Mouse (Mus musculus): ENCODE data around the gene Nradd.

Nradd gene

DNA sequence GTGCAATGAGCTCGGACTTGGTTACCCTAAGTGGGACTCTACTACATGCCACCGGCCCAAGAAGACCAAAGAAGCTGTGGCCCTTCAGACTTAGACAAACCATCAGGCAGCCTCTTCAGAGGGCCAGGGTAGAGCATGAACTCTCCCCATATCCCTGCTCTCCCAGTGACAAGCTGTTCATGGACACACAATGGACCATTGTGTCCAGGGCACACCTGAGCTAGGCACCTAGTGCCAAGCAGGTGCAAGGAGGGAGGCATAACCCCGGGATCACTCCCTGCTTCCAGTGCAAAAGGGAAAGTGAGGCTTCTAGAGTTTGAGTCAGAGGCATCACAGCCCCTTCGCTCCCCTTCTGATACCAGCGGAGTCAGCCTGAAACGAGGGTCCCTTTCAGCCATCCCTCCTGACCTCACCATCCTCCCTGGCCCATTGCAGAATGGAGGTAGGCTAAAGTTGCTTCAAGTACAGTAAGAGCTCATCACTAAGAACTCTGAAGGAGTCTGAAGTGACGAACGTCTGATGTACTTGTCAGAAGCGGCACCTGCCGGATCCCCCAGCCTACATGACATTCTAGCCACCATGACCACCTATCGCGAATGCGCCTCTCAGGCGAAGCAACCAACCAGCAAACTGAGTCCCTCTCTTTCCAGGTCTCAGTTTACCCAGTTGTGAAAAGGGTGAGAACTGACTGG lies 28.9 kb upstream of the Nradd start:
- no peak for DNase-seq (ENCODE audit: low spot score)

DNA sequence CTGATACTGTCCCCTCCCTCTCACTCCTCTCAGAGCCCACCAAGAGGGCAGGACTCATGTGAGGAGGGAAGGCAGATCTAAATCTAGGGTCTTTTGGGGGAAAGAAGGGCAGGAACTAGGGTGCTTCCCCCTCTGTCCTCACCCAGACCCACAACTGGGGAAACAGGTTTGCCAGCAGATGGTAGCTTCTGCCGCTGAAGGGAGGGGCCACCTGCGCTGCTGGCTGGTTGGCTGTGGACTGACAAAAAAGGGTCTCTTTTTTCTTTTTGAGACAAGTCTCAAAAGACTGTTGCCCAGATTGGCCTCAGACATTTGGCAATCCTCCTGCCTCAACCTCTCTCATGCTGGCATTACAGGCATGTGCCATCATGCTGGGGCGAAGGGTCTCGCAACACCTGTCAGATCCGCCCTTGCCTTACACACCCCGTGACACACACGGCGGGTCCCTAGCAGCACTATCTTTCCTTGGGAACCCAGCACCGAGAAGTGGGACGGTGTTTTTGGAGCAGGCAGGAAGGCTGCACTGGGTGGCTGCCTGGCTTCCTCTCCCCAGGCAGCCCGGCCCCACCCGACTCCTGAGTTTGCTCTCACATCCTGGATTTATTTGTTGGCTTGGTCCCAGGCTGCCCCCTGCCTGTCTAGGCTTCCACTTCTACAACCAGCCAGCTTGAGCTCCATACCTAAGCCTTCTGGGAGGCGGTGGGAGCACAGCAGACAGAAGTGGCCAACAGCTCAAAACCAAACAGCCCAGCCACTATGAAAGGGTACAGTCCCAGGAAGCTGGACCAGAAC lies 27.9 kb upstream of the Nradd start:
- no peak for DNase-seq (ENCODE audit: low spot score)

DNA sequence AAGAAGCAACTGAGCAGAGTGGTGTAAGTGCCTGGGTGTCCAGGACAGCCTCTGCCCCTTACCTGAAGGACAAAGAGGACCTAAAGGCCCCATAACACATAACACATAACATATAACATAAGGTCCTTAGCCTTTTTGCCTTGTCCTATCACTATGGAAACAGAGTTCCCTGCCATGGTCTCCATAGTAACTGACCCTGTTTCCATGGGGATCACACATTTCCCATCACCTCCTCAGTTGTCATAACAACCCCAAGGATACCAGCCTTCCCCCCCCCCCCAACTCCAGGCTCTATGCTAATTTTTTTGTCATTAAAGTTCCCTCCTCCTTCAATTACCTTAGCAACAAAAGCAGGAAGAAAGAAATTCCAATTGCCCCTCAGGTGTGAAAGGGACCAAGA lies 25.5 kb upstream of the Nradd start:
- DNase-seq (ENCODE audit: low spot score), result no peak

DNA sequence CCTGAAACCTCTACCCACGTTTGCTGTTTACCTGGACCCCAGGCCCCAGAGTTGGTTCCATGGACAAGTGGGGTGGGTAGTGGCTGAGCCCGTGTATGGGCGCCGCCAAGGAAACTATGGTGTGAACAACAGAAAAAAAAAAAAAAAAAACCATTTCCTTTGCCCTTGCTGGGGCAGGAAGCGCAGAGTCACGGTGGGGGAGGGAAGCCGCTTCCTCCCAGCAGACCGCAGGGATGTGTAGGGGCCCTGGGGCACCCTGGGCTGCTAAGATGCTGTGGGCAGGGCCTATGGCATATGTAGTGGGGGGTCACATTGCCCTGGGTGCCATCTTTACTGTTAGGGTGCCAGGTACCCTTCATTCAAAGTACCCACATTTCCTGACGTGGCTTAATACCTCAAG lies 21.0 kb upstream of the Nradd start:
- DNase-seq (ENCODE audit: low spot score), result no peak

DNA sequence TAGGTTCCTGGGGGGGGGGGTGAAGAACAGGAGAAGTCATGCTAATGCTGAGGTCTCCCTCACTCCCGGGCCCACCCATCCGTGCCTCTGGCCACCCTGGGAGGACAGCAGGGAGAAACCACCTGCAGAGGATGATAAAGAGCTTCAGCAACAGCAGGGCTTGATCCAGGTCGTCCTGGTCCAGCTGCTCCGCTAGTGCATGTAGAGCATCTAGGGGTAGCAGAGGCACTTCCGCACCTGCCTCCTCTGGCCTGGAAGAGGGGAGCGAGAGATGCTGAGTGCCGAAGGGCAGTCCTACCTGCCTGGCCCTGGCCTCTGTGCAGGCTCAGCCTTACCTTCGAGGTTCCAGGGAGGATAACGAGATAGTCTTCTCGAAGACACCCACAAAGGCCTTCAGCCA lies 20.0 kb upstream of the Nradd start:
- DNase-seq (ENCODE audit: low spot score), result no peak

DNA sequence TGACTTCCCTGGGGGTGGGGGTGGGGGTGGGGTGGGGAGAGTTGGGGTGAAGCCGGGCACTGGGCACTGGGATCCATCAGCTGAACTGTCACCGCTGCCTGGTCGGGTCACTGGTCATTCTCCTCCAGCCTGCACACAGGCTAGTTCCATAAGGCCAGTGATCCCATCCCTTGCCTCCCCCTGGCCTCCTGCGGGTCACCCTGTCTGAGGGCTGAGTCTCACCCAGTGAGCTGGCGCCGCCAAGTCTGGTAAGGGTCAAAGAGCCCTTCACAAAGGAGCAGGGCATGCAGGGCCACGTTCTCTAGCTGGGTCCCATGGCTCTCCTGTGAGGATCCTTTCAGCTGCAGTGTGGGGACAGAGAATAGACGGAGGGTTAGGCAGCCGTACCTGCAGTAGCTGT lies 19.5 kb upstream of the Nradd start:
- DNase-seq (ENCODE audit: low spot score), result no peak

DNA sequence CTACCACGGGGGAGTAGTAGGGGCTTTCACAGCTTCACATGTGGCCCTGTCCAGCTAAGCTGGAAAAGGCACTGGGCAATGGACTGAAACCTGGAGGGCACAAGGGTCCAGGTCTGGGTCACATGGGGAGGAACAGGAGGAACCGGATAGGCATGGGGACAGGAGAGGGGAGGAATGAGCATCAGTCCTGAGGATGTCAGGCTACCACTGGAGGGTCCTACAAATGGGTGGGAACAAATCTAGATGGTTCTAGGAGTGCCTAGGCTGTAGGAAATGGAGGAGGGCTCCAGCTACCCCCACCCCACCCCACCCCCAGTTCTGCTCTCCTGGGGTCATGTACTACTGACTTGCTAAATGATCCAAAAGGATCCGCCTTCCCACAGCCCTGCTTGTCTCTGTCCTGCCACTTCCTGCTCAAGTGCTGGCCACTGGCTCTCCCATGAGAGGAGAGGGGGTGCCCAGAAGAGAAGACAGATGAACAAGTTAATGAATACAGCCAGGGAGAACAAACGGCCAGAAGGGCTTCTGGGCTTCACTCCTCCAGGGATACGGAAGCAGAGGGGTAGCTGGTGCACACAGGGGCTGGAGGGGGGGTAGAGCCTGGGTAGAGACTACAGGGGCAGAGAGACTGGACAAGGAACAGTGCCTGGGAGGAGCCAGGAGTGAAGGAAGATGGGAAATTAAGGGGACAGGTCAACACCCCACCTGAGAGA lies 18.7 kb upstream of the Nradd start:
- DNase-seq (ENCODE audit: low spot score), result no peak

DNA sequence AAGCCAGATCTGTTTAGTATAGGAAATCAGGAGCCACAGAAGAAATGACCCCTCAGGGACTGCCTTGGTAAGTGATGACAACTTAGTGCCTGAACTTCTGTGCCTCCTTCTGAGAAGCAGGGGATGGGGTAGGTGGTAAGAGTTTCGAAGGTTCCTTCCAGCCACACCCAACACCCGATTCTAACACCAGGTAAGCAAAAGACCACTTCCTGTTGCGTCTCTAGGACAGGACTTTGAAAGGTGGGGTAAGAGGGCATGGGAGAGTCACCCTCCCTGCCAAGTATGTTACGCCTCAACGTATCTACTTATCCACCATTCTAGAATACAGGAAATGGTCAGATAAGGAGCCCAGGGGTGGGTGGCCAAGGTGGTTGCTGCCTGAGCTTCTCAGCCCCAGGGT lies 16.8 kb upstream of the Nradd start:
- DNase-seq (ENCODE audit: low spot score), result no peak

DNA sequence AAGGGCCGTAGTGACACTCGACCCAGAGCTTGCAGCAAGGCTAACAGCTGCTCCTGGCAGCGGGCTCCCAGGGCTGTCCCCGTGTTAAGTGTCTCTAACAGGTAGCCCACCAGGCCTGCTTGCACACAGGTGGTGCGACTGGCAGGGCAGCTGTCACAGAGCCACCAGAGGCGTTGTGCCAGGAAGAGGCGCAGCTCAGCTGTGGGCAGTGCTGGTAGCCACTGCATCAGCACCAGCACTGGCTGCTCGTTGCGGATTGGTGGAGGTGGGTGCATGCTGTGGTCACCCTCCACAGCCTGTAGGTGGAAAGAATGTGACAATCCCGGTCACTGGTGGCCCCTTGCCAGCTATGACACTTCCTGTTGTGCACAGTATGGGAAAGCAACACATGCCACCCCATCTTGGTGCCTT lies 14.4 kb upstream of the Nradd start:
- no peak for DNase-seq (ENCODE audit: low spot score)

DNA sequence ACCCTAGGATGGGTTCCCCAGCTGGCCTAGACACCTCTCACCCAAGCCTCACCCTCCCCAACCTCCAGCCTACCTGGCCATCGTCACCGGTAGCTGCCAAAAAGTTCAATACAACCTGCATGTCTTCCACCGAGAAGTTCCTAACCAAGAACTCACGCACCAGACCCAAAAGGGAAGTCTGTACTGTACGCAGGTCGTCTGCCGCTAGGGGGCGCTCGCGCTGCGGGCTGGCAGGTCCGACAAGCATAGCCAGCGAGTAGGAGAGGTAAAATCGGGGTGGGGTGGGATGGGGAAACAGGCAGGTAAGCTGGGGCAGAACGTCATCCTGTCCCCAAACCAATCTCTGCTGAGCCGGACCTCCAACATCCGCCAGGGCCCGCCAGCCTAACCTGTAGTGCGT lies 11.0 kb upstream of the Nradd start:
- peak; percentile 83 for DNase-seq (ENCODE audit: low spot score)

DNA sequence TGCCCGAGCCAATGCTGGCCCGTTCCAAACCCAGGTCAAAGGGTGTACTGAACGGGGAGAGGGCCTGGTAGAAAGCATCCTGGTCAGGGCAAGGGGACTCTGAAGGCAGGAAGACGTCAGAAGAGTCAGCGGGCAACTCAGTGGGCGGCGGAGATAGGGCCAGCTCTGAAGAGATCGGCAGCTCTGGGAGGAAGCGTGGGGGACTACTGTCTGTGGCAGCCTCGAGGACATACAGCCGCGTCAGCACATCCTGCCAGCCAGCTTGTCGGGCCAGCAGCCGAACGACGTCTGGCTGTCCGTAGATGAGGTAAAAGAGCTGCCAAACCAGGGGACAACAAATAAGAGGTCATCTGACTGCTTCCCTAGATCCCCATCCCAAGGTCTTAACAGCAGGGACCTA lies 9.6 kb upstream of the Nradd start:
- DNase-seq (ENCODE audit: low spot score), result no peak

DNA sequence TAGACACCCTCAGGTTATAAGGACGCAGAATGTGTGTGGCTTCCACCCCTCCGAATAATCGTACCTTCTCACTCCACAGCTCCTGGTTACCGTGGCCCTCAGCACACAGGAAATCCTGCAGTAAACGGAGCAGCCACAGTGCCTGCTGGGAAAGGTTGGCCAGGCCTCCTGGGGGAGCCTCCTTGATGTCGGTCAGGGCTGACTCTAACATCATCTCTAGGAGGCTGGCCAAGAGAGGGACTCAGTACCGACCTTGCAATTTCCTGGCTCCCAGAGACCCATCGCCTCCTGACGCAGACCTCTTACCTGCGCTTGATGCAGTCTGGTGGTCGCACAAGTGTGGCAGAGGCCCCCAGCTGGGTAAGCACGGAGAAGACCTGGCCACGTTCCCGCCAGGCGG lies 8.4 kb upstream of the Nradd start:
- no peak for DNase-seq (ENCODE audit: low spot score)

DNA sequence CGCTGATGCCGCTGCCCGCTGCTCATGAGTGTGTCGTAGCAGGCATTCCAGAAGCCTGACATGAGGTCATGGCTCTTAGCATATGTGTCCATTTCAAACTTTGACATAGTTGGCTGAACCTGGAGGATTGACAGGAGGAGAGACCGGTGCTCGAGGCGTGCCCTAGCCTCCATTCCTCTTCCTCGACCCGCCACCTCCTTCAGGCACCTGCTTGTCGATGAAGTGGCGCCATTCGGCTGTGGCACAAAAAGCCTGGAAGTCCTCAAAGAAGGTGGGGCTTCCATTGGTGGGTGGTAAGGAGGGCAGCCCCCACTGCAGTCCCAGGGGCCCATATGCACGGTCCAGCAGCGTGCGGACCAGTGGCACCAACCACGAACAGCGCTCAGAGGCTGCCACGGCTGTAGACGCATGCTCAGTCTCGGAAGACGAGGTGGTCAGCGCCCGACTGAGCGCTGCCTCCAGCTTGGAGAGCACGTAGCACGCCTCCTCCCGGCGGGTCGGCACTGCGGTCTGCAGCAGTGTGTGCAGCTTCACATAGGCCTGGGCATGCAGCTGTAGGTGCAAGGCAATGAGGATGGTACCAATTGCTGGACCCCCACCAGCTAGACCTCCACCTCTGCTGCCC lies 7.5 kb upstream of the Nradd start:
- DNase-seq (ENCODE audit: low spot score), result no peak

DNA sequence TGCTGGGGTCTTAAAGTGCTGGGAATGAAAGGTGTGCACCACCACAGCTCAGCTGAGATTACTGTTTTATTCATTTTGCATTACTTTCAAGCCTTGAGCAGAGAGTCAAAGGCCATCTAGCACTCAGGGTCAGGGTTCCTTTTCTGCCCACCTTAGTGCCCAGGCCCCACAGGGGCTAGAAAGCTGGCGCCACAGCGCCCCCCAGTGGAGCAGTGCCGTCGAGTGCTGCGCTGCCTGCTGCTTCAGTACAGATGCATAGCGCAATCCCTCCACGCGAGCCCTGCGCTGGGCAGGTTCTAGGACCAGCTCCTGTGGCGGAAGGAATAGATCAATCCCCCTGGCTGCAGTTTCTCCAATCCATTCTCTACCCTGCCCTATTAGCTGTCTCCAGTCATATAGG lies 6.9 kb upstream of the Nradd start:
- DNase-seq (ENCODE audit: low spot score), result no peak

DNA sequence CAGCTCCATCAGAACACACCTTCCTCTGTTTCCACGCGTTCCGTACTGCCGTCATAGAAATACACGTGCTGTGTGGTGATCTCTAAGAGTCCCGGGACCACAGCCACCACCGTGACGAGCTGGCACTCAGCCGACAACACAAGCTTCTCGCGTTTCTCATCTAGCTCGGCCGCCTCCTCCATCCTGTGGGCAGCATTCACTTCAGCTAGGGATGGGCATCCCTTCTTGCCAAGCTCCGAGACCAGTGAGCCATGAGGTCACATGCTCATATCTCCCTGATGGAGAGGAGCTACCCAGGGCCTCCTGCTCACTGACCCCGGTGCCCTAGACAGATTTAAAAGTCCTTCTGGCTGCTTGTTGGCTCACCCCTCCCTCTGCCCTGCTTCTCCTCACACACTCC lies 5.9 kb upstream of the Nradd start:
- DNase-seq (ENCODE audit: low spot score), result no peak

DNA sequence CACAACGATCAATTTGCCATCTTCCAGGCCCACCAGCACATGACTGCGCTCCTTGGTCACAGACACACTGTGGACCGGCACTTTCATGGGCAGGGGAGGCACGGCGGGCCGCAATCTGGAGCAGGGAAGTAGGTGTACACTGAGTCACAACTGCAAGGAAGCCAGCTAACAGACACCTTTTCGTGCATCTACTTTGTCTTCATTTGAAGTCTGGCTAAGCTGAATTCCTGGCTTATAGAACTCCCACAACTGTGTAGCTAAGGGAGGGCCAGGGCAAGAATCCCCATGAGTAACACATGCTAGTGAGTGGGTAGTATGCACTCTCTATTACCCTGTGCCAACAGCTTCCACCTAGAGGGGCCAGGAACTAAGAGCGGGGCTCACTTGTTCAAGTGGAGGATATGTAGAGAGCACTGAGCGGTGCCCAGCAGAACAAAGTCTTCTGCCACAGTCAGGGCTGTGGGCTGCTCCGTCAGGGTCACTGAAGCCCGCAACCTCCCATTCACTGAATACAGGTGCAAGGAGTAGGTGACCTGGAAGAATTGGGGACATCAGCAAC lies 1.2 kb upstream of the Nradd start:
- no peak for DNase-seq (ENCODE audit: low spot score)

DNA sequence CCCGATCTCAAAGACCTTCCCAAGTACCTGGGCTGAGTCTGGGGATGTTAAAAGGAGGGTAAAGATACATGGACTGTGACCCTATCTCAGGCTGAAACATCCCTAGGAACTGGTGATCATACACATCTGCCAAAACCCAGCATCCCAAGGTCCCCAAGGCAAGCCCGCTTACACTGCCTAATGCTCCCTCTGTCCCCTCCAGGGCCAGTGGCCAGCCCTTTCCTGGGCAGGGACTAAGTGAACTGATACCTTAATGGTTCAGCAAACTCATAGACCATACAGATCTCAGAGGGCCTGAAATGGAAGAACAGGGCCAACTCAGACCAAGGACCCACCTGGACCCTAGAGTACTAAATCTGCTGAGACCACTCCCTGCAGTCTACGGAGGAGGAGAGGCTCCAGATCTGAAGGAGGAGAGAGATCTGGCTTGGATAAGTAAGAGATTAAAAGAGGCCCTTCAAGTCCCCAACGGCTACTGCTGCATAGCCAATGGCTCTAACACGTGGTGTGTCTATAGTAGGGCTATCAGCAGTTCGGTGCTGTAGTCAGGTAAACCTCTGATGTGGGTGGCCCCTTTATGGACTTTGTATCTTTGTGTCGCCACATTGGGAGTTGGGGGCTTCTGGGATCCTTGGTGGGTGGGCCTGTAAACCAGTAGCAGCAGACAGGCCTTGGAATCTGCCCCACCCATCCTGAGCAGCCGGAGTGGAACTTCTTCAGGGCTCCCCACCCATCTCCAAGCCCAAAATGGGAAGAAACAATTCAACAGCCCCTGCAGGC lies 646 bp downstream of the Nradd start:
- DNase-seq (ENCODE audit: low spot score), result no peak

DNA sequence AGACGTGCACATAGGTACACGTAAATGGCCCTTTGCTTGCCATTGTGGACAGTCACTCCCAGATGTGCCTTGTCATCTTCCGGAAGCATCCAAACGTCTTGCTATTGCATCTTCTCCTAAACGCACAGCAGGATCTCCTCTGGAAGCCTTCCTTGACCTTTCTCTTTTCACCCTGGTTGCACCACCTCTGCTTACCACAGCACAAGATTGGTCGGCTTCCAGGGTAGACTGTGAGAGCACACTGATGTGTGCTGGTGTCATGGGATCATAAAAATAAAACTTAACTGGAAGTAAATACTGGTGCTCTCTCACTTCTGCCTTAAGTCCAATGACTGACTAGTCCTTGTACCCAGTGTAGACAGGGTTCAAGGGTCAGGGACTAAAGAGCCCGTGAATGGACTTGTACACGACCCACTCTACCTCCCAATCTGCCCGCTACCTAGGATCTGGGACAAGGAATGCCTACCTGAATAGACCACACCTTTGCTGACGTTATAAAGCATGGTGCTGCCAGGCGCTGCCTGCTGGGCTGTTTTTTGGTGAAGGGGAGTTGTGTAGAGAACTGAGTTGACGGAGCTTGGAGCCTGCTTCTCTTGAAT lies 1.5 kb downstream of the Nradd start:
- DNase-seq (ENCODE audit: low spot score), result no peak

DNA sequence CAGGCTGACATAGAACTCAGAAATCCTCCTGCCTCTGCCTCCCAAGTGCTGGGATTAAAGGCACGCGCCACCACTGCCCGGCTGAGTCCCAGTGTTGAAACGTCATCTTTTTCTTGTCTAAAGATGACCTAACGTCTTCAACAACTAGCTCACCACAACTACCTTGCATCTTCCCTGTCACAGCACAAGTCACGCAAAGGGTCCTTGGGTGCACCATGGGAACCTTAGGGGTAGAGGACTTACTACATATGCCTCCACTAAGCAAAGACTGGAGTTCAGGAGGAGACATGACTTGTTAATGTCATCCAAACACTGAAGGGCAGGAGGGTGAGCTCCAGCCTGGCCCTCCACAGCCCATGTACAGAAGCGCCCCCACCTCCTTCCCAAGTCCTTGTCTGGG lies 3.6 kb downstream of the Nradd start:
- DNase-seq (ENCODE audit: low spot score), result no peak

DNA sequence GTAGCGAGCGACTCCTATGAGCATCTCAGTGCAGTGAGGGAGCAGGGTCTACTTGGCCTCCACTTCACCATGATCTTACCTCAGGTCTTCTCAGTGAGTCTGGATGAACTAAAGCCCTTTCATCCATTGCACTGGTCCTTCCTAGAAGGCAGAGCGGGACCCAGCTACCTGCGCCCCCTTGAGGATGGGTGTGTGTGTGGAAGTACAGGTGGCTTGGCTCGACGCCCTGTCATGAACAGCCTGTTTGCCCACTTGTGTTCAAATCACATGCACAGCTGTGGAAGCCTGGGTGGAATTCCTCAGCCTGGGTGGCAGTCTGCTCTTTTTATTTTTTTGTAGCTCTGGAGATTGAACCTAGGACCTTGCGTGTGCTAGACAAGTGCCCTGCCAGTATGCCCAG lies 4.1 kb downstream of the Nradd start:
- no peak for DNase-seq (ENCODE audit: low spot score)

DNA sequence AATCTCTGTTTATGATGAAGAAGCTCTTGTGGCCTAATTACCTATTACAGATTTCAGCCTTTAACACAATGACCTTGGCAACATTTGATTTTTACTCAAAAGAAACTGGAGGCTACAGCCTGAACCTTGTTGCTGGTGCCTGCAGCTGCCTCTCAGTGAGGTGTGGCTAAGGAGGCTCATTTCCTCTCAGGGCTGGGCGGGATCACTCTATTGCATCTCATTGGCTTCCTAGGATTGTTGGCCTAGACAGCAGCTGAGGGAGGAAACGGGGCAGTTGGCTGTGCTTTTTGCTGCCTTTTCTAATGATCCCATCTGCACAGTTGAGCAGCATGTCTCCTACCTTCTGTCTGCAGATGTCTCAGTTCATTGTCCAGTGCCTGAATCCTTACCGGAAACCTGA lies 7.2 kb downstream of the Nradd start:
- DNase-seq (ENCODE audit: low spot score), result no peak

Data from ovary, postnatal 10 days (tissue).